Mouse (Mus musculus) liver, embryonic 13.5 days (tissue): Measurements from ENCODE around the gene Tmem107. TPM values are rescaled to one million over a fixed set of nuclear protein-coding genes. Genes with fewer than 3 reads are reported as not detected.
A peak's percentile ranks its signal among the peaks of the same experiment; 100 is the strongest.

Source experiments
- ATAC-seq: fragments of 200-750 bp; cut with Nextera tagmentation; 2 replicates; pipeline ENCODE4 v1.8.0; 2017; ENCODE audit warnings: low read depth, mild to moderate bottlenecking, moderate number of reproducible peaks, moderate library complexity
- DNase-seq: peaks from one replicate; pipeline ENCODE4 v3.0.0; 2022
- H3K27ac ChIP-seq: fragments of 300-500 bp; sonication (generic); 2 replicates; pipeline ENCODE4 v1.5.1; 2015; ENCODE audit warnings: moderate library complexity, mild to moderate bottlenecking, inconsistent platforms
- H3K27me3 ChIP-seq: fragments of 300-500 bp; sonication (generic); 2 replicates; pipeline ENCODE4 v1.6.1; 2015; ENCODE audit warnings: mild to moderate bottlenecking, inconsistent platforms
- H3K36me3 ChIP-seq: fragments of 300-500 bp; sonication (generic); 2 replicates; pipeline ENCODE4 v1.6.1; 2015; ENCODE audit warnings: mild to moderate bottlenecking, inconsistent platforms
- H3K4me1 ChIP-seq: fragments of 300-500 bp; sonication (generic); replicated peaks from 2 replicates; pipeline ENCODE4 v1.6.1; 2015; ENCODE audit warnings: inconsistent platforms
- H3K4me2 ChIP-seq: fragments of 300-500 bp; sonication (generic); 2 replicates; pipeline ENCODE4 v1.6.1; 2015; ENCODE audit warnings: inconsistent platforms, mild to moderate bottlenecking, moderate library complexity
- H3K4me3 ChIP-seq: fragments of 300-500 bp; sonication (generic); replicated peaks from 2 replicates; pipeline ENCODE4 v1.5.1; 2015; ENCODE audit warnings: mild to moderate bottlenecking, inconsistent platforms
- H3K9ac ChIP-seq: fragments of 300-500 bp; sonication (generic); 2 replicates; pipeline ENCODE4 v1.6.1; 2015; ENCODE audit warnings: mild to moderate bottlenecking, inconsistent platforms
- H3K9me3 ChIP-seq: fragments of 300-500 bp; sonication (generic); replicated peaks from 2 replicates; pipeline ENCODE4 v1.6.1; 2016; ENCODE audit warnings: inconsistent platforms
- WGBS: fragments of 180-500 bp; shearing (Covaris S2); methylation state at CpG from one replicate; pipeline ENCODE4 v1.1.7; 2015; ENCODE audit not compliant: insufficient replicate concordance; 5-methylcytosine and 5-hydroxymethylcytosine counted together
- polyA plus RNA-seq: library from polyadenylated mRNA; unstranded; fragments of >200 nt; fragmentation: Nextera tagmentation; extraction: Ambion mirVana; gene quantifications from 2 replicates; pipeline ENCODE4 v1.2.1, GENCODE M21; 2015

The Tmem107 gene
- polyA plus RNA-seq, 1 experiment from 2014 or later: 30.8 TPM

GRCm38 (mm10) chr11:69103531-69104435 is 33.2 kb downstream of the Tmem107 start:
- H3K27ac ChIP-seq: no peak overlapping the region
- peaks cover 21% of the 10 kb centered on the region for H3K4me1 ChIP-seq
- H3K9ac ChIP-seq: no peak overlapping the region
- WGBS: 83% methylated on average over 15 of the region's 15 CpGs
- no peaks in the 10 kb centered on the region for H3K27me3 ChIP-seq
- no peaks in the 10 kb centered on the region for H3K9me3 ChIP-seq
- H3K4me2 ChIP-seq: no peak overlapping the region
- DNase-seq: no peak
- ATAC-seq: no peak
- H3K4me3 ChIP-seq: no peak overlapping the region
- H3K36me3 ChIP-seq: peaks cover 82% of the 10 kb centered on the region

GRCm38 (mm10) chr11:69104487-69104886 is 33.9 kb downstream of the Tmem107 start:
- DNase-seq (no peak), ATAC-seq (no peak)
- 78% methylated on average over 14 of the region's 14 CpGs for WGBS

DNA sequence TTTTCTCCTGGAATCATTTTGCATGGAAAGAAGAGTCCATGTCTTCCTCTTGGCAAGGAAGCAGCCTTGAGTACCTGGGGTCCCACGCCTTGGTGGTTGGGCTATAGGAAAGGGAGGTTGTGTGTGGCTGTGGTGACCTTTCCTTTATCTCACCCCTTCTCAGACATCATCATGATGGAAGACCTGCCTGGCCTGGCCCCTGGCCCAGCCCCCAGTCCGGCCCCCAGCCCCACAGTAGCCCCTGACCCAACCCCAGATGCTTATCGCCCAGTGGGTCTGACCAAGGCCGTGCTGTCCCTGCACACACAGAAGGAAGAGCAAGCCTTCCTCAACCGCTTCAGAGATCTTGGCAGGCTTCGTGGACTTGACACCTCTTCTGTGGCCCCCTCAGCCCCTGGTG is 34.6 kb downstream of the Tmem107 start:
- DNase-seq (no peak), ATAC-seq (no peak)
- Histone ChIP-seq H3K27ac (no peak overlapping the region), H3K27me3 (no peaks in the 10 kb centered on the region), H3K4me1 (peaks cover 21% of the 10 kb centered on the region), H3K9me3 (no peaks in the 10 kb centered on the region), H3K4me3 (no peak overlapping the region), H3K4me2 (no peak overlapping the region), H3K36me3 (peaks cover 89% of the 10 kb centered on the region), H3K9ac (no peak overlapping the region)
- WGBS: 80% methylated on average over 6 of the region's 6 CpGs

More at GRCm38 (mm10) chr11:69104487-69104886, 33.9 kb downstream of the Tmem107 start:
- no peaks in the 10 kb centered on the region for H3K9me3 ChIP-seq
- no peak overlapping the region for H3K27ac ChIP-seq
- no peak overlapping the region for H3K4me2 ChIP-seq
- H3K36me3 ChIP-seq: peaks cover 89% of the 10 kb centered on the region
- no peak overlapping the region for H3K9ac ChIP-seq
- peaks cover 21% of the 10 kb centered on the region for H3K4me1 ChIP-seq
- H3K27me3 ChIP-seq: no peaks in the 10 kb centered on the region
- H3K4me3 ChIP-seq: no peak overlapping the region

DNA sequence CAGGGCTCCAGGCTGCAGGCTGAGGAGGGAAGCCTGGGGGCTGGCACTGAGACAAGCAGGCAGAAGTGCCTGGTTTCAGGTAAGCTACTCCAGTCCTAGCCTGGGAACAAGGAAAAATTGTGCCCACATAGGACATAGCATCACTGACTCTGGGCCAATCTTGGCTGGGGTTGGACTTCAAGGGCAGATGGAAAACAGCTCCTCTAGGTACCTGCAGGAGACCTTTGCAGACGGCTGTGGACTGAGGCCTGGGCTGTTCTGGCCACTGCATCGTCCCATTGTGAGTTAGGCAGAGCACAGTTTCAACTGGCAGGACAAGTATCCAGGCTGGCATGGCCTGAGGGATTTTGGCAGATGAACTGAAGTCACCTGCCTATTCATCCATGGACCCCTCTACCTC is 35.2 kb downstream of the Tmem107 start:
- peaks cover 86% of the 10 kb centered on the region for H3K36me3 ChIP-seq
- WGBS: 51% methylated on average over 2 of the region's 2 CpGs

GRCm38 (mm10) chr11:69106299-69106698 is 35.7 kb downstream of the Tmem107 start:
- 88% methylated on average over 11 of the region's 11 CpGs for WGBS
- no peak overlapping the region for H3K9ac ChIP-seq
- no peaks in the 10 kb centered on the region for H3K27me3 ChIP-seq
- H3K4me3 ChIP-seq: no peak overlapping the region
- H3K36me3 ChIP-seq: peaks cover 80% of the 10 kb centered on the region
- no peak overlapping the region for H3K27ac ChIP-seq
- no peak for DNase-seq
- H3K9me3 ChIP-seq: no peaks in the 10 kb centered on the region
- peaks cover 17% of the 10 kb centered on the region for H3K4me1 ChIP-seq
- no peak for ATAC-seq
- no peak overlapping the region for H3K4me2 ChIP-seq

More for the DNA sequence above, 35.2 kb downstream of the Tmem107 start:
- ATAC-seq (no peak), DNase-seq (no peak)
- H3K9ac ChIP-seq: no peak overlapping the region
- H3K4me1 ChIP-seq: peaks cover 15% of the 10 kb centered on the region
- H3K4me2 ChIP-seq: no peak overlapping the region
- H3K27ac ChIP-seq: no peak overlapping the region
- no peaks in the 10 kb centered on the region for H3K9me3 ChIP-seq
- no peak overlapping the region for H3K4me3 ChIP-seq
- H3K27me3 ChIP-seq: no peaks in the 10 kb centered on the region

GRCm38 (mm10) chr11:69106842-69107241 is 36.2 kb downstream of the Tmem107 start:
- H3K9me3 ChIP-seq: no peaks in the 10 kb centered on the region
- no peak overlapping the region for H3K27ac ChIP-seq
- 0 out of 2 replicates have a peak, but pooled peaks cover under 1% of the 10 kb centered on the region for H3K27me3 ChIP-seq
- no peak overlapping the region for H3K9ac ChIP-seq
- no peak overlapping the region for H3K4me3 ChIP-seq
- 76% methylated on average over 11 of the region's 11 CpGs for WGBS
- no peak overlapping the region for H3K4me2 ChIP-seq
- peaks cover 22% of the 10 kb centered on the region for H3K4me1 ChIP-seq
- peaks cover 75% of the 10 kb centered on the region for H3K36me3 ChIP-seq
- DNase-seq: no peak
- ATAC-seq: no peak

DNA sequence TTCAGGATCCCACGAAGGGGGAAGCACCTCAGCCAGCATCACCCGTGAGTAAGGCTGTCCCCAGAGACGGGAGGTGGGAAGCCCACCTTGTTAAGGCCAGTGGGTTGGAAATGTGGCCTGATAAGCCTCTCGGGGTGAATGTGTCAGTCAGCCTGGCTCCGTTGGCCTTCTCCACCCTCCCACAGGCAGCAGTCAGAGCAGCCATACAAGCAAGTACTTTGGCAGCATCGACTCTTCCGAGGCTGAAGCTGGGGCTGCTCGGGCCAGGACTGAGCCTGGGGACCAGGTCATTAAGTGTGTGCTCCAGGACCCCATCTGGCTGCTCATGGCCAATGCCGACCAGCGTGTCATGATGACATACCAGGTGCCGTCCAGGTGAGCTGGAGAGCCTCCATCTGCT is 37.1 kb downstream of the Tmem107 start:
- WGBS: 80% methylated on average over 11 of the region's 11 CpGs
- Histone ChIP-seq H3K27me3 (0 out of 2 replicates have a peak, but pooled peaks cover 3% of the 10 kb centered on the region), H3K4me3 (no peak overlapping the region), H3K4me2 (no peak overlapping the region), H3K36me3 (peaks cover 67% of the 10 kb centered on the region), H3K27ac (no peak overlapping the region), H3K9ac (no peak overlapping the region), H3K9me3 (no peaks in the 10 kb centered on the region), H3K4me1 (peaks cover 27% of the 10 kb centered on the region)
- DNase-seq (no peak), ATAC-seq (no peak)

DNA sequence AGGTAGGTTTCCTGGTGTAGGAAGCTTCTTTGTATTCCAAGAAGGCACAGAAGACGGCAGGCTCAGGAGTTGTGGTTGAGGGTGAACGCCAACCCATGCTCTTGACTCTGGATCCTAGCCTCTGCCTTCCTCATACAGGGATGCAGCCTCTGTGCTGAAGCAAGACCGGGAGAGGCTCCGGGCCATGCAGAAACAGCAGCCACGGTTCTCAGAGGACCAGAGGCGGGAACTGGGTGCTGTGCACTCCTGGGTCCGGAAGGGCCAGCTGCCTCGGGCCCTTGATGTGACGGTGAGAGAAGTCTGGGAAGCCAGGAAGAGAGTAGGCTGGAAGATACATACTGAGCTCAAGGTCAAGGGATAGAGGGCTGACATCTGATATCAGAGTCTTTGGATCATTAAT is 37.6 kb downstream of the Tmem107 start:
- no peak overlapping the region for H3K9ac ChIP-seq
- H3K36me3 ChIP-seq: peaks cover 61% of the 10 kb centered on the region
- 0 out of 2 replicates have a peak, but pooled peaks cover 3% of the 10 kb centered on the region for H3K27me3 ChIP-seq
- ATAC-seq (no peak), DNase-seq (no peak)
- no peak overlapping the region for H3K4me2 ChIP-seq
- H3K4me3 ChIP-seq: no peak overlapping the region
- WGBS: 85% methylated on average over 9 of the region's 9 CpGs
- peaks cover 27% of the 10 kb centered on the region for H3K4me1 ChIP-seq
- no peak overlapping the region for H3K27ac ChIP-seq
- no peaks in the 10 kb centered on the region for H3K9me3 ChIP-seq

DNA sequence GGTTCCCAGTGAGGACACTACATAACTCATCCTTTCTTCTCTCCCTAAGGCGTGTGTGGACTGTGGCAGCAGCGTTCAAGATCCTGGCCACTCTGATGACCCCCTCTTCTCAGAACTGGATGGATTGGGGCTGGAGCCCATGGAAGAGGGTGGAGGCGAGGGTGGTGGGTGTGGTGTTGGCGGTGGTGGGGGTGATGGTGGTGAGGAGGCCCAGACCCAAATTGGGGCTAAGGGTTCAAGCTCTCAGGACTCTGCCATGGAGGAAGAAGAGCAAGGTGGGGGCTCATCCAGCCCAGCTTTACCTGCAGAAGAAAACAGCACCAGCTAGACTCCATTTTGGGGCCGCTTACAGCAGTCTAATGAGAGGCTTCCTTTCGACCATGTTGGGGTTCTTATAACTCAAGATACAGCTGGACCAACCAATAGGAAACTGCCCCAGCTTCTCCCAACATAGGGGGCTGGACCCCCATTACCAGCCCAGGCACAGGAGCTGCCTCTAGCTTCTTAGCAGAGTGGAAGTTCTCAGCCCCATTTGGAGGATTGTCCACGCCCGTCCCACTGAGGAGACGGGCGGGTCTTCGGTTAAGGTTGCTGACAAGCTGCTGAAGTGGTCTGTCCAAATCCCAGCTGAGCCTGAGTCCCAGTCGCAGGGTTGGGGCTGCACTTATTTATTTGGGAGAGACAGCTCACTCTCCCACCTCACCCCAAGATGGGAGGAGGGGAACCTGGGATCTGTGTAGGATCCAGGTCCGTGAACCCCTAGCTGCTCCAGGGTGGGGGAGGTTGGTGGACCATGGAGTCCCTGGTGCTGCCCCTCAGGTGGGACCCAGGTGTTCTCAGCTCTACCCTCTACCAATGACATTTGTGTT is 38.7 kb downstream of the Tmem107 start:
- ATAC-seq (no peak), DNase-seq (no peak)
- Histone ChIP-seq H3K4me1 (peaks cover 27% of the 10 kb centered on the region), H3K27ac (peak overlapping the region; percentile 27; the same call in 1 of the 2 replicates), H3K4me2 (peak overlapping the region; percentile 65), H3K9me3 (no peaks in the 10 kb centered on the region), H3K4me3 (no peak overlapping the region), H3K9ac (peak overlapping the region; percentile 52; the same call in 1 of the 2 replicates), H3K27me3 (0 out of 2 replicates have a peak, but pooled peaks cover 3% of the 10 kb centered on the region), H3K36me3 (peaks cover 51% of the 10 kb centered on the region)
- 74% methylated on average over 13 of the region's 13 CpGs for WGBS

DNA sequence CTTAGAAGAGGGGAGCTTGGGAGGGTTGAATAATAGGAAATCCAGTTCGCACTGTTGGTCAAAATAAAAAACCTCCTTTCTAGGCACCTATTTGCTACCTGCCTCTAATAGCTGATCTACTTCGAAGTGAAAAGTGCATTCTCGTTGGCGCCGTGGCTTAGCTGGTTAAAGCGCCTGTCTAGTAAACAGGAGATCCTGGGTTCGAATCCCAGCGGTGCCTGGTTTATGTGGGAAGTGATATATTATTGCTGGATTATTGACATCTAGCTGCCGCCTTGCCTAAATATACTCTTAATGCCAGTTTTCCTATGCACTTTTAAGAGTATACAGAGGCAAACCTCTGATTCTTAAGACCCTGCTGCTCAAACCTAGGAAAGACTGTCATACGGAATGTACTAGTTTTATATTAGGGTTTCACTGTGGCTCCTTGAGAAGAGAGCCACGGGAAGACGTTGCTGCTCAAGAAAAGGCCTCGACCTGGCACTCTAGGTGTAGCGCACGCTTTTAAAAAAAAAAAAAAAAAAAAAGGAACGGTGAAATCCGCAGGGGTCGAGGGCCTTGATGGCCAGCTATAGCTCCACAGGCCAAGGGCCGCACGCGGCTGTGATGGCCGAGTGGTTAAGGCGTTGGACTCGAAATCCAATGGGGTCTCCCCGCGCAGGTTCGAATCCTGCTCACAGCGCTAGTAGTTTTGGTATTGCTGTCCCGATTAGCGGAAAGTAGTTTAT is 39.9 kb downstream of the Tmem107 start:
- peak; percentile 85 for DNase-seq

More for the DNA sequence above, 39.9 kb downstream of the Tmem107 start:
- Histone ChIP-seq H3K27me3 (0 out of 2 replicates have a peak, but pooled peaks cover 3% of the 10 kb centered on the region), H3K4me3 (peak overlapping the region; percentile 55), H3K4me2 (peak overlapping the region; percentile 65), H3K4me1 (peaks cover 27% of the 10 kb centered on the region), H3K9me3 (no peaks in the 10 kb centered on the region), H3K36me3 (peaks cover 39% of the 10 kb centered on the region), H3K9ac (peak overlapping the region; percentile 56), H3K27ac (peak overlapping the region; percentile 66)
- under 1% methylated on average over 30 of the region's 30 CpGs for WGBS
- ATAC-seq: peak; percentile 80
